Mouse (Mus musculus) bone marrow macrophage, adult 2 months (primary cell): Measurements from ENCODE around the gene Mymx.

Source experiments
- CTCF ChIP-seq: IDR thresholded peaks from 2 replicates; pipeline ENCODE4 v1.5.1; 2012; ENCODE audit warnings: low read depth, mild to moderate bottlenecking, low read length, moderate library complexity
- POLR2A ChIP-seq: IDR thresholded peaks from 2 replicates; pipeline ENCODE4 v1.6.1; 2012; ENCODE audit warnings: mild to moderate bottlenecking, low read depth, low read length, borderline replicate concordance

GRCm38 (mm10) chr17:45608396-45608795 lies 6.5 kb upstream of the Mymx start:
- TF ChIP-seq CTCF (no peak), POLR2A (no peak)
